Mouse (Mus musculus): ENCODE data around the gene Ube2h.
"Not testable (repeated sequence)": the region's sequence is repeated elsewhere in the genome, so short reads cannot be mapped to it uniquely, and the experiment has no call there.

The Ube2h gene

GRCm38 (mm10) chr6:30243347-30244007, 60.9 kb downstream of the Ube2h start:
- DNase-seq (ENCODE audit: low spot score): no peak

GRCm38 (mm10) chr6:30242928-30243327, 61.4 kb downstream of the Ube2h start:
- no peak for DNase-seq (ENCODE audit: low spot score)

- DNase-seq (ENCODE audit: low spot score): no peak
Measured at GRCm38 (mm10) chr6:30240105-30240504, 64.2 kb downstream of the Ube2h start.

GRCm38 (mm10) chr6:30239207-30239606, 65.1 kb downstream of the Ube2h start:
- DNase-seq (ENCODE audit: low spot score): no peak

- no peak for DNase-seq (ENCODE audit: low spot score)
Measured at GRCm38 (mm10) chr6:30238079-30238478, 66.3 kb downstream of the Ube2h start.

- no peak for DNase-seq (ENCODE audit: low spot score)
Measured at GRCm38 (mm10) chr6:30236564-30236963, 67.8 kb downstream of the Ube2h start.

- DNase-seq (ENCODE audit: low spot score): no peak
Measured at GRCm38 (mm10) chr6:30231758-30232293, 72.5 kb downstream of the Ube2h start.

GRCm38 (mm10) chr6:30230246-30230645, 74.1 kb downstream of the Ube2h start:
- no peak for DNase-seq (ENCODE audit: low spot score)

- no peak for DNase-seq (ENCODE audit: low spot score)
Measured at GRCm38 (mm10) chr6:30228921-30229320, 75.4 kb downstream of the Ube2h start.

GRCm38 (mm10) chr6:30228353-30228752, 76.0 kb downstream of the Ube2h start:
- no peak for DNase-seq (ENCODE audit: low spot score)

- DNase-seq (ENCODE audit: low spot score): no peak
Measured at GRCm38 (mm10) chr6:30226971-30227700, 77.2 kb downstream of the Ube2h start.

GRCm38 (mm10) chr6:30224693-30225092, 79.6 kb downstream of the Ube2h start:
- no peak for DNase-seq (ENCODE audit: low spot score)

GRCm38 (mm10) chr6:30222321-30222720, 82.0 kb downstream of the Ube2h start:
- no peak for DNase-seq (ENCODE audit: low spot score)

GRCm38 (mm10) chr6:30217581-30217980, 86.8 kb downstream of the Ube2h start:
- no peak for DNase-seq (ENCODE audit: low spot score)

- DNase-seq (ENCODE audit: low spot score): no peak
Measured at GRCm38 (mm10) chr6:30212468-30212867, 91.9 kb downstream of the Ube2h start.

- no peak for DNase-seq (ENCODE audit: low spot score)
Measured at GRCm38 (mm10) chr6:30211641-30212455, 92.5 kb downstream of the Ube2h start.

GRCm38 (mm10) chr6:30210788-30211187, 93.6 kb downstream of the Ube2h start:
- peak; percentile 62 for DNase-seq (ENCODE audit: low spot score)

GRCm38 (mm10) chr6:30208844-30209243, 95.5 kb downstream of the Ube2h start:
- no peak for DNase-seq (ENCODE audit: low spot score)

GRCm38 (mm10) chr6:30205587-30206202, 98.6 kb downstream of the Ube2h start:
- DNase-seq (ENCODE audit: low spot score): peak; percentile 79

- DNase-seq (ENCODE audit: low spot score): not testable (repeated sequence)
Measured at GRCm38 (mm10) chr6:30205180-30205538, 99.2 kb downstream of the Ube2h start.

- no peak for DNase-seq (ENCODE audit: low spot score)
Measured at GRCm38 (mm10) chr6:30204383-30205179, 99.8 kb downstream of the Ube2h start.

Data from urinary bladder, postnatal 25 days (tissue).